Mouse (Mus musculus) cortical plate, adult 2 months (tissue): ENCODE measurements around the gene Rbm47.

ENCODE experiments used
- CTCF ChIP-seq: fragments of 200-500 bp; IDR thresholded peaks from 2 replicates; pipeline ENCODE4 v1.5.1; 2011; ENCODE audit warnings: mild to moderate bottlenecking, control low read depth, low read length; ENCODE audit not compliant: insufficient read depth; ENCODE audit errors: extremely low read depth
- POLR2A ChIP-seq: fragments of 200-500 bp; IDR thresholded peaks from 2 replicates; pipeline ENCODE4 v1.6.1; 2011; ENCODE audit warnings: mild to moderate bottlenecking, low read length, control low read depth; ENCODE audit not compliant: insufficient read depth; ENCODE audit errors: extremely low read depth

- TF ChIP-seq CTCF (no peak), POLR2A (no peak)
These were observed 47.5 kb downstream of the Rbm47 start for GRCm38 (mm10) chr5:66125418-66125817.
